Mouse (Mus musculus): ENCODE measurements around the gene Ldoc1.

Ldoc1 gene

DNA sequence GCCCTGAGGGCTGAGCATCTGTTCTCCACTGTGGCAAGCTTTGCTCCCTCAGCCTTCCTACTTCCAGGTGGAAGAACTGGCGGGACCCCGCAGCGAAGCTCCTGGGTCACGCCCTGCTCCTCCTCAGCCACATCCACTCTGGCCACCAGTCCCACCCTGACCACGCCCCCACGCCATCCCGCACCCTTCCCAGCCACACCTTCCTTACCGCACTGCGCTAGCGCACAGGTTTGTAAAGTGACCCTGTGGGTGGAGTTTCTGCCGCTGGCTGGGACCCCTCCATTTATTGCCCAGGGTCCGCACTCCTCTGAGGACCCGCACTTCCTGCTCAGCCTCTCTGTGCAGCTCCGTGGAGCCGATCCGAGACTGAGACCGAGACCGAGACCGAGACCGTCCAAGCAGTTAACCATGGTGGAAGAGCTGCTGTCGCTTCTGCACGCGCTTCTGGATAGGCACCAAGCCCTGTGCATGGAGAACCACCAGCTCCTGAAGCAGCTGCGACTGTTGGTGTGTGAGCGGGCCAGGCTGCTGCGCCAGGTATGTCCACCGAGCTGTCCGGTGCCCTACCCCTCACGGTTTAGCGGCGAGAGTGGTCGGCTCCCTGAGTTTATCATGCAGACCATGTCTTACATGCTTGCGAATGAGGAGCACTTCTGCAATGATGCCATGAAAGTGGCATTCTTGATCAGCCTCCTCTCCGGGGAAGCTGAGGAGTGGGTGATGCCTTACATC, at the start of gene Ldoc1:
TSS of gene Ldoc1 (plus strand) at position 196 of the 732 bp plus-strand sequence.
- no peak for DNase-seq (ENCODE audit: low read depth, low spot score)

DNA sequence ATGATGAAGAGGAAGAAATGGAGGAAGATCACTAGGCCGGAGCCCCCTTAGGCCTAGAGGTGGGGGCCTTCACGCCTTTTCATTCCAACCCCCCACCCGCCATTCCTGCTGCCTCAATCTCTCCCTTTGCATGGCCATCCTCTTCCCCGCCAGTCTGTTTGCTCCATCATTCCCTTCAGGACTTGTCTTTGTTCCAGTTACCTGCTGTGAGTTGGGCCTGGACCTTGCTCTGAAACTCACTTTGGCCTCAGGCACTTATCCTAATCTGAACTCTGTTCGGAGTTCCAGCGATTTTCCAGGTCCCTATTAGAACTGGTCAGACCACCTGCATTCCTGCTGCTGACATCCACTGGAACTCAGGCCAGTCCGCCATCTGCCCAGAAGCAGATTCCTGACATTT, 834 bp downstream of the Ldoc1 start:
- DNase-seq (ENCODE audit: low read depth, low spot score), result no peak

- no peak for DNase-seq (ENCODE audit: low read depth, low spot score)
Measured at GRCm38 (mm10) chrX:61722281-61723028, 13.2 kb downstream of the Ldoc1 start.

GRCm38 (mm10) chrX:61723029-61723980, 14.0 kb downstream of the Ldoc1 start:
- DNase-seq (ENCODE audit: low read depth, low spot score), result no peak

GRCm38 (mm10) chrX:61727516-61728310, 18.4 kb downstream of the Ldoc1 start:
- DNase-seq (ENCODE audit: low read depth, low spot score), result no peak

All from telencephalon, adult 2 months (tissue).